Mouse (Mus musculus) brain, embryonic 18.5 days (tissue): ENCODE results near the gene Gng12.
"Not testable (repeated sequence)": the region's sequence is repeated elsewhere in the genome, so short reads cannot be mapped to it uniquely, and the experiment has no call there.

Experiments
- DNase-seq: peaks from one replicate; pipeline ENCODE4 v3.0.0-alpha.2; 2012; ENCODE audit warnings: low read depth, low spot score

Gene Gng12

DNA sequence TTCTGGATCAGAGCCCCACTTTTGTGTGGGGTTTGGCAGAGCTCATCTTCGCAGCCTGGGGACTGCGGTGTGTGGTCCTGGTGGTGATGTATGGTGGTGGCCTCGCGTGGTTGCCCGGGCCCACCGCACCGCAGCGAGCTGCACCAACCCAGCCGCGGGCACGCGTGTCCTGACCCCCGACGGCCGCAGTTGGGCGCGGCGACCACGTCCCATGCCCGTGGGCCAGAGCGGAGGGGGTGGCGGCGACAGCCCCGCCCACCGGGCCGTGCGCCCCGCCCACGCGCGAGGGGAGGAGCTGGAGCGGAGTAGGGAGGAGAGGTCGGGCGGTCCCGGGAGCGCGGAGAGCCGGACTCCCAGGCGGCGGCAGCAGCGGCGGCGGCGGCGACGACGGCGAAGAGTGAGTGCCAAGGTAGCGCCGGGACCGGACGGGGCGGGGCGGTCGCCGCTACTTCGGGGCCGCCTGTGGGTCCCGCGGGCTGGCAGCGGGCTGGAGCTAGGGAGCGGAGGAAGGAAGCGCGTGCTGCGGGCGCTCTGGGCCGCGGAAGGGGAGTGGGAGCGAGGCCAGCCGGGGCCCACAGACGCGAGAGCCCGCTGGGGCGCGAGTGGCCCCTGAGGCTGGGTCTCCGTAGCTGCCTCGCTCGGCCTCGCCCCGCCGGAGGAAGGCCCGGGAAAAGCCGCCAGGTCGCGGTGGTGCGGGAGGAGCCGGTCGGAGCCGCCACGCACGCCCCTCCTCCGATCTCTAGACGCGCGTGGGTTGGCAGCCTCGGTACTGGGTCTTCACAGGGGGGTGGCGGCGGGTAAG lies at the start of gene Gng12:
Gene Gng12 (plus strand): TSS at position 279 of the 802 bp plus-strand sequence.
- no peak for DNase-seq

DNA sequence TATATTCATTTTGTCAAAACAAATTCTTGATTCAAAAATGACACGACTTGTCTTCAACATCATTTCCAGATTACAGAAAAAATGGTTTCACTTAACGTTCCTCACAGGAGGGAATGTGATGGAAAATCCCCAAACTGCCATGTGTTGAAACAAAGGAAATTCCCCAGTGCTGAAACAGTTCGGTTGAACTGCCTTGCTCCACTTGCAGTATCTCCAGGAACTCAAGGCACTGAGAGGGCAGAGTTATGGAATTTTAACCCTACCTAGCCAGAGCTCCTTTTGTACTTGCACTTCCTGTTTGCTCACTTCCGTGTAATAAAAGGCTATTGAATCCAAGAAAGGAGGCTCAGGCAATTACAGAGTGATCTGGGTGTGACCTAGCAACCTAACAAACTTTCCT lies 47.3 kb upstream of the Gng12 start:
- DNase-seq: no peak

DNA sequence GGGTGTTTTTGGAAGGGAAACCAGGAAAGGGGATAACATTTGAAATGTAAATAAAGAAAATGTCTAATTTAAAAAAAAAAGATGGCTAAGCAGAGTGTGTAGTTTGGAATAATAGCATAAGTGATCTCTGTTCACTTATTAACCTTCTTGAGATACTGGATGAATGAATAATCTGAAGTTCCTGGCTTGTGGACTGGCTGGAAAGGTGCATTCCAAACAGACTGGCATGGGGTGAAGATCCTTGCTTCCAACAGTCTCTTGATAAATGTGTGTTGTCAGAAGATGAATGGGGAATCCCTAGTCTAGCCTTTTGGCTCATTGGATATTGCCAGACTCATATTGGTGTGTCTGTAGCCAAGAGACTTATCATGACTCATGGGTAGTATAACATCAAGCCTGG lies 40.0 kb upstream of the Gng12 start:
- DNase-seq: no peak

DNA sequence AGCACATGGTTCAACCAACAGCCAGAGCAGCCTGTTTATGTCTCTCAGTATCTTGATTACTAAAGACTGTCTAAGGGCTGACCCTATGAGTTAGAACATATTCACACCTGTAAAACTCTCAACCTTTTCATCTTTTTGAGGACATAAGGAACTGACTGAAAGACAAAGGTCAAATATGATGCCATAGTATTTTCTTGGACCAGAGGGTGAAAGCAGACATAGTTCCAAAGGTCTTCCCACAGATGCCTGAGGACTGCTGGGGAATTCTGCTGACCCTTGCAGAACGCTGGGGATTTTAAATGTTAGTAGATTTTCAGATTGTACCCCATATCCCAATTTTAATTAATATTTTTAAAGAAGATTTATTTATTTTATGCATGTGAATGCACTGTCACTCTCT lies 37.8 kb upstream of the Gng12 start:
- DNase-seq: no peak

DNA sequence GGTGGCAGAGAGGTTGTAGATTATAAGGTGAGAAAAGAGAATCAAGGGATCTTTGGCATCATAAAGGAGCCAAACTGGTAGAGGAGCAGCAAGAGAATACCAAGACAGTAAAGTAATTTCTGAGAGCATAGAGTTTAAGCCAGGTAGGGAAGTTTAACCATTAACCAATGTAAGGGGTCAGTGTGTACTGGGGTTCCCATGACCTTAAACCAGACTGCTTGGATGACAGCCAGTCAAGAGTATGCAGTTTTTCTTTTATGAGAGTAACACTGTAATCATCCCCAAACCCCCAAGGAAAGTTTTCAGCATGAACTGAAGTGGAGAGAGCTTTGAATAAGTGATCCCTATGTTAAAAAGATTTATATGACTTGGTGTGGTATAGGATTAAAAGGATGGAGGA lies 36.8 kb upstream of the Gng12 start:
- no peak for DNase-seq

DNA sequence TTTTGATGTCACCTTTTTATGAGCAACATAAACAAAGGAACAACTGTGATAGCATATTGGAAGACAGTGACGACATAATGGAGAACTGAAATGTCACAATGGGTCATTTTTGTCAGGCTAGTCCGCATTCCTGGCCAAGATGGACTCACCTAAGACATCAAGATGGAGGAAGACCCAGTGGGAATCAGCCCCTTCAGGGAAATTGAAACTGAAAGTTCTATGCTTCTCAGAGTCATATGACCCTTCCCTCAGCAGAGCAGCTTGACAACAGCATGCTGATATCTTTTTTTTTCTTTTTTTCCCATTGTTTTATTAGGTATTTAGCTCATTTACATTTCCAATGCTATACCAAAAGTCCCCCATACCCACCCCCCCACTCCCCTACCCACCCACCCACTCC lies 31.7 kb upstream of the Gng12 start:
- DNase-seq: no peak

DNA sequence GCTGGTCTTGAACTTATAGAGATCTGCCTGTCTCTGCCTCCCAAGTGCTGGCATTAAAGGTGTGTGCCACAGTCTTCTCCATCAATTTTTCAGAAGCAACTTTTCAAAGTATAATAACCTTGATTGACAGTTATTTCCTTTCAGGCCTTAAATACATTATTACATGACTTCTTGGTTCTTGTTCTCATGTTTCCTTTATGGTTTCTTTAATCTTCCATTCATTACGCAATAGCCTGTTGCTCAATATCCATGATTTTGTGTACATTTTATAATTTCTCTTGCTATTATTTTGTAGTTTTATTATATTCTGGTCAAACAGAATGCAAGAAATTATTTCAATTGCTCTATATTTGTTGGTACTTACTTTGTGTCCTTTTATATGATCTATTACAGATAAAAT lies 29.9 kb upstream of the Gng12 start:
- DNase-seq: no peak

DNA sequence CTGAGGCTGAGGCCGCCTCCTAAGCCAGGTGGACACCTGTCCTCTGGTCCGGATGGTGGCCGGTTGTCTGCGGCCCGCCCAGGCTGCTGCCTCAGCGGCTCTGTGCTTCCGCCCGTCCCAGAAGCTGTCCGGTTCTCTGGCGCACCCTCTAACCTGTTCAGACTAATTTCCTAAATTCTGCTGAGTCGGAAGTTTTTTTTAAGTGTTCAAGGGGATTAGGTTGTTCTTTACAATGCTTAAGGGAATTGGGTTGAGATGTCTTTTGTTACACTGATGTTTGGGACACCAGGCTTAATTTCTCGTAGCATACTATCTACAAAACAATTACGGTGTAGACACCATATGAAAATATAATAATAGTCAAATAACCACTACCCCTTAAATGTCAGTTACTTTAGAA lies 19.1 kb upstream of the Gng12 start:
- not testable (repeated sequence) for DNase-seq

DNA sequence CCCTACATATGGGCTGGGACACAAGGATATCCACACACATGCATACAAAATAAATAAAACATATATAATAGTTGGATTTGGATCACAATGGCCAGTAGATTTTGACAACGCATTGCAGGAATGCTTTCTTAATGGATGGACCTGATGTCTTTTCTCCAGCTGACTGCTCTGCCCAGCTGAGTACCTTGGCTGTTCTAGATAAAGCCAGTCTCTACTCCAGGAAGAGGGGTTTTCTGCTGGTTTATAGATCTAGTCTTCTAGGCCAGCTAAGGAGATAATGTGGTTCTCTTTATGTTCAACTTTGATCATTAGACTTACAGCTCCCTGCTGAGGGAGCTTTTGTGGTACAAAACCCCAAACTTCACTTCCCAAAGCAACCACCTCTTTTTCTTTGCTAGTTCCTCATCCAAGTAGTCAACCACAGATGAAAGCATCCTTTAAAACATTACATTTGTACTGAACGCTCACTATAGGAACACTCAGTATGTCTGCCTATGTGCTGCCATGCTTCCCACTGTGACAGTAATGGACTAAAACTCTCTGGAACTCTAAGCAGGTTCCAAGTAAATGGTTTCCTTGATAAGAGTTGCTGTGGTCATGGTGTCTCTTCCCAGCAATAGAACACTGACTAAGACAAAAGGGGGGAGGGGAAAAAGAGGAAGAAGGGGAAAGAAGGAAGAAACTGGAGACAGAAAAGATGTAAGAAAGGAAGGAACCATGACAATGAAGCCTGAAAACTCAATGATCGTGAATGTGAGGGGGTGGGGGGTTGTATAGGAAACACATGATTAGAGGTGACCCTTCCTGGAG lies 5.6 kb upstream of the Gng12 start:
- DNase-seq: no peak

DNA sequence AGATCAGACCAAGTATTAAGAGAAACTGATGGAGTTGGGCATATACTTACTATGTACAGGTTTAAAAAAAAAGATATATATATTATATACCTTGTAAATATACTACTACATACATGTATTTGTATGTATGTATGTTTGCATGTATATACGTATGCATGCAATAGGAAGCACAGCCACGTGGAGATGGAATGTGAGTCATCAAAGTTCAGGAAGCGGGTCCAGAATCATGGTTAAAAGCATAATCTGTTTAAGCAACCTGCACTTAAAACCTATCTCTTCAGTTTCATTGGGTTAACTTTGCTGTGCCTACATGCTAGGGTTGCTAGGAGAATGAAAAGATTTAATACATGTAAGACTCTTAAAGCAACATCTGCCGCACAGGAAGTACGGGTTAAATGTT lies 2.2 kb upstream of the Gng12 start:
- DNase-seq: no peak

DNA sequence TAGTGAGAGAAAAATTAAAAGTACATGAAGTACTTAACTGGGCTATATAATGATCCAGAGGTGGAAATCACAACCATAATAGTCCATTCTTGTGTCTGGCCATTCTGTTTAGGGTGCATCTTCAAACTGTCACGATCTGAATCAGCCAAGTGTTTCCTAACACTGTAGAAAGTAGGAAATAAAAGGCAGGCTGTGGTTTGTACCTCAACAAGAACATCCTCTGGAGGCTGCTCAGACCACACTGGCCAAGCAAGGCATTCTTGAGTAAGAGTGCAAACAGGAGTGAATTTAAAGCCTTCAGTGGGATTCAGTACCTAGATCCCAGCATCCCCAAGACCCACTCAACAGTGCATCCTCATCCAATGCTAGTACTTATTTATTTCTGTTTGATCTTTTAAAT lies 1.2 kb upstream of the Gng12 start:
- no peak for DNase-seq

DNA sequence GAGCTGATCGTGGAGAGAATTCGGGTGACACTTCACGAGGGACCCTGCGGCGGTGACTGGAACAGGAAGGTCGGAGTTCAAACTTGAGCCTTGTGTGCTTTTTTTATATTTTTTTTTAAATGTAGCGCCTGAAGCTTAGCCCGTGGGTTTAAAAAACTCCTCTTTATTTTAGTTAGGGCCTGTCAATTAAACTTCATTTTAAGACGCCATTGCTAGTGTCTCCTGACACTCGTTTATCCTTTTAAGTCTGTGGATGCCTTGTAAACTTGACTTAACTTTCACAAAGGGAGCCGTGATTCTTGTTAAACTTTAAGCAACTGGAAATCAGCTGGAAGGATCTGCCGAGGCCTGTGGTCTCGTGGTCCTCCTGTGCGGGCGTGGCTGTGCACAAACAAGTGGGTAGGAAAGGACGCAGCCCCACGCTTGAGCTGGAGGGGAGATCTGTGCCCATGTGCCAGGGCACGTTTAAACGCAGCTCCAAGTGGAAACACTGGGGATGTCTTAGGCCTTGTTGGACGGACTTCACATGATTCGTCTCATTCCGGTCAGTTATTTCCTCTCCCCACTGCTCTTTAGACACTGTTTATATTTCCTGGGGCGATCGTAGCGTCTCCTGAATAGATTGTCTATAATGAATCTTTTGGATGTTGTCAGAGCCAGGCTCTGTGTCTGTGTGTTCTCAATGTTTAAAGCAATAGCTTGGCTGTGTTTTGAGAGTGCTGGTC lies 886 bp downstream of the Gng12 start:
- DNase-seq: no peak

DNA sequence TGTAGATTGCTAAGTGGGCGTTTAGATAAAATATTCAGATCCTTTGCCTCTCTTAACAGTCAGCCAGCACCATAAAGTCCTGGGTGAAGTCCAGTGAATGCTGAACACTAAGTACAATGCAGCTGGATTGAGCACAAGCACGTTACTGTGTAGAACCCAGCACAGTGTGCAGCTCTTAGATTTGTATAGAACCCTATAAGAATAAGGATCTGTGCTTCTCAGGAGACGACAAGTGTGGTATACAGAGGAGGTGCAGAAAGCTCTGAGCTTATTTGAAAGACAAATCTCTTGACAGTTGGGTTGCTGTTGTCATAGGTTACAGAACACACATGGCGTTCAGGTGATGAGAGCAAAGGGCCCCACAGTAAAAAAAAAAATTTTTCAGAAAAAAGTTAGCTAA lies 1.8 kb downstream of the Gng12 start:
- DNase-seq: no peak

DNA sequence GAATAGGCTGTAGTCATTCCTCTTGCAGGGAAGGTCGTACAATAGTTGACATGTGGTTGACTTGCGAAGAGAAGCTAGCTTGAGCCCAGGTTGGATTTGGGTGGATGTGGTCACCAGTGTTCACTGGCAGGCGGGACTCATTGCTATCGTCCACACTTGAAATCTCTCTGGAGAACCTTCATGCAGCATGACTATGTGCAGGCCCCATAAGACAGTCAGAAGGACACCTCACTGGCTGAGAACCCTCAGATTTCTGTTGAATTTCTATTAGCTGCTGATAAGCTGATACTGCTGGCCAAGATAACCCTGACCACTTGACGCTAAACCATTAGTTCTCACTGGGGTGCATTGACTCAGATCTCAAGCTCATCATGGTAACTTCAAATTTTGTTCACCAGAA lies 5.7 kb downstream of the Gng12 start:
- no peak for DNase-seq

DNA sequence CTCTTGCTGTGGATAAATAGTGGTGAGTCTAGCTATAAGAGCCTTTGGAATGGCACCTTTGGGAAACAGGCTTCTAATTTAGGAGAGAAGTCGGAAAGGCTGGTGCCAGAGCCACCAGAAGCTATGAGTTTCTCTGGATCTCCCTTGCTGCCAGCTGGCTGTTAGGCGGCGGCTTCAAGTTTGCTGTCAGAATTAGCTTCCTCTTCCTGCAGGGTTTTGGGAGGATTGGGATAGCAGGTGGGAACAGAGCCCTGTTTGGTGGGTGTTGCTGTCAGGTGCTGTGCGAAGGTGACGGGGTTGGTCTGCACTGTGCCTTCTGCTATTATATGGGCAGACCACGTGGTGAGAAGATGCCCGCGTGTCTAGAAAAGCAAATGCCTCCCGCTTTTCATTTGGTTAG lies 7.0 kb downstream of the Gng12 start:
- no peak for DNase-seq

DNA sequence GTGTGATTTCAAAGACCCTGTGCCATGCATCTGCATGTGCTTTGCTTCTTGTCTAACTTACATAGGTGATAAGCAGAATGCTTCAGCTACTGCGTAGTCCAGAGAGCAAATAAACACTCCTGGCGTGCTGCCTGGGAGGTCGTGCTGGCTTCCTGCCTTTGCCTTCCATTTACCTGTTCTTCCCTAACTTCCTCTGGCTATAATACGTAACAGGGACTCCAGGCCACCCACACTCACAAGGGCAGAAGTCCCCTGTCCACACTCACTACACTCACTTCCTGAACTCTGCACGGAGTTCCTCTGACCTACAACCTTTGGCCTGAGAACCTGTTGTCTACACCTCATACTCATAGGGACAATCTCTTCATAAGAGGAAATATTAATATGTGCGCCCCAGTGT lies 7.5 kb downstream of the Gng12 start:
- DNase-seq: no peak

DNA sequence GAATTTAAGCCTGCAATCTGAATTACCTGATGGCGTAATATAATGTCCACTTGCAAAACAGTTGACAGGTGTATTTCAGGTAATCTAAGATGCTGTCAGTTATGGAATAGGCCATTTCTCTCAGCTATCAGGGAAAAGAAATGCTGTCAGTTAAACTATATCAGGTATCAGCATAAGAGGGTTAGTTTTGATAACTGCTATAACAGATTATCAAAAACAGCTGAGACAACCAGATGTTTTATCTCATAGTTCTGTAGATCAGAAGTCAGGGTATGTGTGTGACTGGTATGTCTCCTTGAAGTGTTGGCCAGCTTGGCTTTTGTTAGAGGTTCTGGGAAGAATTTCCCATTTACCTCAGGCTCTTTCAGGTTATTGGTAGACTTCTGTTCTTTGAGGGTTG lies 10.0 kb downstream of the Gng12 start:
- DNase-seq: no peak

DNA sequence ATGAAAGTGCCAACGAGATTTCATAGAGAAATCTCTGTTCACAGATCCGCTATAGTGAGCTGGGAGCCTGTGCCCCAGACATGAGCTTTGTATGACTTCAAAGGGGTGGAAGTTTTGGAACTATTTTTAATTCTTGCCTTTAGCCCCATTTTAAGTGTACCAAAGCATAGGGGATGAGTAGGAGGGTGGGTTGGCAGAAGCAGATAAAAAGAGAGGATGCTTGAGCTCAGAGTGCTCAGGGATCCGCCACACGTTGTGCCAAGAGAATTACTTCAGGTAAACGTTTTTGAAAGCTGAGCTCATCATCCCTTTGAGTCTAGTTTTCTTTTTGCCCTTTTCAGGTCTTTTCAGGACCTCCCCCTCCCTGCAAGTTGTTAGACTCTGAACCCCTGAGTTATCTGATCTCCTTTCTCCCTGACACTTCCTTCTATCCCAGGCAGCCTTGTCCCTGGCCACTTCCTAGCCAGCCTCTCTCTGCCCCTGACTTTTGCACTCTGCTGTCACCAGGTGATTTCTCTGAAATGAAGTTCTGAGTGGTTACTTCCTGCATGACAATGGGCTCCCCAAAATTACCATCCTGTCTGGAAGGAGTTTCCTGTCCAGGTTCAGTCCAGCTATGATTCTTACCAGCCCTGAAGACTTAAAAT lies 12.3 kb downstream of the Gng12 start:
- DNase-seq: no peak

DNA sequence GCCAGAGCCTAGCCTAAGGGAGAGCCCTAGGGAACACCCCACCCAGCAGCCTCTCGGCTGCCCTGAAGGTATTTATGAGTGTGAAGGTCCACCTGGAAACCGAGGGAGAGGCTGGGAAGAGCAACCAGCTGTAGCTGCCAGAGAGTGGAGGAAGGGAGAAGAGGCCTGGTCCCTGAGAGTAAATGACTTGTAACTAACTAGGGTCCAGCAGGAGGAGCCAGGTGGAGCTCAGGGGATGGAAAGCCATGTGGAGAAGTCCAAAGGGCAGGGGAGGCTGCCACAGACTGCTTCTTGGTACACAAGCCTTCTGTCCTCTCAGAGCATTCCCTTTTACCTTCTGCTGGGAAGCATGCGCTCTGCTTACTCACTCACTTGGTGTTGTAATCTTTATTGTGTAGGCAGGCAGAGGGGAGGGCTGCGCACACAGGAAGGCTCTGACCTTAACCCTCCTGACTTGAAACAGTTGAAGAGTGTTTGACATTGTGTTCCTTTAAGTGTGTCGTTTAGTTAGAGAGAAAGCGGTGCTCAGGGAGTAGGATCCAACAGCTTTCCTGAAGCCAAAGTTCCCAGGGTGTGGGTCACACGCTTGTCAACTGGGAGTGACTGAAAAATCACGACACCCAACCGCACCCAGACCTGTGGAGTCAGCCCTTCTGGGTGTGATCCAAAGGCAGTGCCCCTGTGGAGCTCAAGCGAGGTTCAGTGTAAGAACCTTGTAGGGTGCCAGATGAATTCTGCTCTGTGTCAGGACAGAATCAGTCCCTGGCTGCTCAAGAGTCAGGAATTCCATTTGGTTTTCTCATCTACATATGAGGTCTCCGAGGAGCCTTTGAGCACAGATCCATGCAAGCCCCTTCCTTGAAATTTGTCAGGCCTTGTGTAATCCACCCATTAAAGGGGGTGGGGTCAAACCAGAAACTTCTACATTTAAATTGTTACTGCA lies 14.6 kb downstream of the Gng12 start:
- no peak for DNase-seq

DNA sequence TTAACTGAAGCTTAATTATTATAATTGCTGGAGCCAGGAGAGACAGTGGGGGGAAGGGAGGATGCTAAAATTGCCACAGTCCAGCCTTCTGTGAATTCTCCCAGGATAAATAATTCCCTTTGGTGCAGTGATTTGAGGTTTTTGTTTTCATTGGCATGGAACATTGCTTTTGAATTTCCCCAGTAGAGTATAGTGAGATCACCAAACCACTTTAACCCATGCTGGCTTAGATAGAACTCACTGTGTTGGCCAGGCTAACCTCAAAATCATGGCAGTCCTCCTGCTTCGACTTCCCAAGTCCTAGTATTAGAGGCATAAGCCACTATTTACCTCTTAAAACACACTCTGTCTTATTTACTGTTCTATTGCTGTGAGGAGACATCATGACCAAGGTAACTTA lies 17.2 kb downstream of the Gng12 start:
- no peak for DNase-seq

DNA sequence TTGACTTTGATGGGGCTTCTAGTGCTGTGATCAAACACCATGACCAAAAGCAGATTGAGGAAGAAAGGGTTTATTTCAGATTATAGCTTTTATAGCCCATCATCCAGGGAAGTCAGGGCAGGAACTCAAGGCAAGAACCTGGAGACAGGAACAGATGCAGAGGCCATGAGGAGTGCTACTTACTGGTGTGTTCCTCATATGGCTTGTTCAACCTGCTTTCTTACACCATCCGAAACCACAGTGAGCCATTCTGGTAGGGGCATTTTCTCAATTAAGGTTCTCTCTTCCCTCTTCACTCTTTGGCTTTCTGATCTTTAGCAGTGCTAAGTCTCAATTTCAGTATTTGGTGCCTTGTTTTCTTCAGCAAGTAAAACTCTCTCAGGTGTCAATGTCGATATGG lies 19.4 kb downstream of the Gng12 start:
- no peak for DNase-seq
